Mouse (Mus musculus) lung, embryonic 15.5 days (tissue): ENCODE data around the gene Arhgdig. TPM values are rescaled to one million over a fixed set of nuclear protein-coding genes. Genes with fewer than 3 reads are reported as not detected.

Experiments
- ATAC-seq: fragments of 200-750 bp; cut with Nextera tagmentation; 2 replicates; pipeline ENCODE4 v1.8.0; 2017; ENCODE audit warnings: moderate number of reproducible peaks, borderline replicate concordance; ENCODE audit not compliant: low FRiP score, low TSS enrichment; ENCODE audit errors: extremely low read depth
- H3K27ac ChIP-seq: fragments of 300-500 bp; sonication (generic); 2 replicates; pipeline ENCODE4 v1.5.1; 2015; ENCODE audit warnings: moderate library complexity, mild to moderate bottlenecking, inconsistent platforms
- H3K27me3 ChIP-seq: fragments of 300-500 bp; sonication (generic); 2 replicates; pipeline ENCODE4 v1.6.1; 2015; ENCODE audit warnings: inconsistent platforms
- H3K36me3 ChIP-seq: fragments of 300-500 bp; sonication (generic); 2 replicates; pipeline ENCODE4 v1.6.1; 2015; ENCODE audit warnings: inconsistent platforms
- H3K4me1 ChIP-seq: fragments of 300-500 bp; sonication (generic); 2 replicates; pipeline ENCODE4 v1.6.1; 2015; ENCODE audit warnings: inconsistent platforms
- H3K4me2 ChIP-seq: fragments of 300-500 bp; sonication (generic); 2 replicates; pipeline ENCODE4 v1.6.1; 2015; ENCODE audit warnings: inconsistent platforms, mild to moderate bottlenecking, moderate library complexity
- H3K4me3 ChIP-seq: fragments of 300-500 bp; sonication (generic); 2 replicates; pipeline ENCODE4 v1.5.1; 2015; ENCODE audit warnings: mild to moderate bottlenecking, inconsistent platforms
- H3K9ac ChIP-seq: fragments of 300-500 bp; sonication (generic); 2 replicates; pipeline ENCODE4 v1.6.1; 2015; ENCODE audit warnings: inconsistent platforms
- H3K9me3 ChIP-seq: fragments of 300-500 bp; sonication (generic); 2 replicates; pipeline ENCODE4 v1.6.1; 2016; ENCODE audit warnings: inconsistent platforms
- WGBS: fragments of 180-500 bp; shearing (Covaris S2); methylation state at CpG from one replicate; pipeline ENCODE4 v1.1.7; 2015; 5-methylcytosine and 5-hydroxymethylcytosine counted together
- polyA plus RNA-seq: library from polyadenylated mRNA; unstranded; fragments of >200 nt; fragmentation: Nextera tagmentation; extraction: Ambion mirVana; gene quantifications from 2 replicates; pipeline ENCODE4 v1.2.1, GENCODE M21; 2015

The Arhgdig gene
- polyA plus RNA-seq, 1 experiment from 2014 or later = 13.1 TPM

- 62% methylated on average over 2 of the region's 2 CpGs for whole genome bisulfite sequencing
- no peak overlapping the region for H3K4me2 ChIP-seq
Observed at GRCm38 (mm10) chr17:26168039-26168438, 39.5 kb downstream of the Arhgdig start.

GRCm38 (mm10) chr17:26162736-26163135, 44.9 kb downstream of the Arhgdig start:
- Histone ChIP-seq H3K27ac (no peak overlapping the region), H3K4me3 (no peak overlapping the region), H3K4me2 (no peak overlapping the region), H3K36me3 (peaks cover 3% of the 10 kb centered on the region; the same call in 1 of the 2 replicates), H3K9me3 (no peaks in the 10 kb centered on the region), H3K4me1 (no peaks in the 10 kb centered on the region), H3K9ac (no peak overlapping the region), H3K27me3 (no peaks in the 10 kb centered on the region)
- 73% methylated on average over 1 of the region's 1 CpGs for WGBS
- no peak for ATAC-seq

More at GRCm38 (mm10) chr17:26168039-26168438, 39.5 kb downstream of the Arhgdig start:
- H3K4me1 ChIP-seq = no peaks in the 10 kb centered on the region
- peaks cover 3% of the 10 kb centered on the region; the same call in 1 of the 2 replicates for H3K36me3 ChIP-seq
- no peak overlapping the region for H3K9ac ChIP-seq
- no peaks in the 10 kb centered on the region for H3K9me3 ChIP-seq
- H3K4me3 ChIP-seq = no peak overlapping the region
- H3K27ac ChIP-seq = no peak overlapping the region
- no peak for ATAC-seq
- H3K27me3 ChIP-seq = no peaks in the 10 kb centered on the region

DNA sequence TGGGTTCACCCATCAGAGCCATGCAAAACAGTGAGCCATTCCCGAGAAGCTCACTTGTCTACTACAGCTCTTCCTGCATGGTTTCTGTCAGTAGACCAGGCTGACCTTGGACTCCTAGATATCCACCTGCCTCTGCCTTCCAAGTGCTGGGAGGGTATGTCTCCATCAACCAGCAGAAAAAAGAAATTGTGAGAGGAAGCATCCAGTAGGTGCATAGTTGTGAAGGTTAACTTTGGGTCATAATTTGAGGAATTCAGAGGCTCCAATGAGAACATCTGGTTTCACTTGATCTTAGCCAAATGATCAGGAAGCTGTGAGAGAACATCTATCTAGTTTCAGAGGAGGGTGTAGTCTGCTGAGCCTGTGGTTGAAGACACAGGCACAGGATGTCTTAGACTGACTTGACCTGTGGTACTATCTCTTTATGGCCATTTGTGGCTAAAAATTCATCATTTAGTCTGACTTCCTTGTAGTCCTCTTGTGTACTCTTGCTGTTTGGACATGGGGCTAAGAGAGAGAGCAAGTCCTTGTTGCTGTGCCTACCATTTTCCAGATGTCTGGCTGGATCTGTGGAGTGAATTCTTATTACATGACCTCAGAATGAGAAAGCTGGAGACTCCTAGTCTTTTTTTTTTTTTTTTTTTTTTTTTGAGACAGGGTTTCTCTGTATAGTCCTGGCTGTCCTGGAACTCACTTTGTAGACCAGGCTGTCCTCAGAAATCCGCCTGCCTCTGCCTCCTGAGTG, 55.5 kb downstream of the Arhgdig start:
- Histone ChIP-seq H3K27ac (no peak overlapping the region), H3K4me3 (no peak overlapping the region), H3K9ac (no peak overlapping the region), H3K36me3 (peaks cover 59% of the 10 kb centered on the region), H3K27me3 (no peaks in the 10 kb centered on the region), H3K4me1 (no peaks in the 10 kb centered on the region), H3K9me3 (no peaks in the 10 kb centered on the region), H3K4me2 (no peak overlapping the region)
- ATAC-seq = no peak
- 95% methylated on average over 2 of the region's 2 CpGs for WGBS

Other genes starting within 250 kb of the Arhgdig start
- gene Capn15, start 222.0 kb downstream of the Arhgdig start, polyA plus RNA-seq = 20.8 and 21.9 TPM in 2 replicates
- gene Rab11fip3, start 138.2 kb downstream of the Arhgdig start, polyA plus RNA-seq = 12.3 and 13.5 TPM in 2 replicates
- gene Decr2, start 117.4 kb downstream of the Arhgdig start, polyA plus RNA-seq = 32.3 and 34.0 TPM in 2 replicates
- 85.0 and 92.3 TPM in 2 replicates for gene Nme4, start 112.2 kb downstream of the Arhgdig start, polyA plus RNA-seq
- 1.9 and 2.7 TPM in 2 replicates for gene Tmem8, start 94.5 kb downstream of the Arhgdig start, polyA plus RNA-seq
- gene Mrpl28, start 84.3 kb downstream of the Arhgdig start, polyA plus RNA-seq = 209 and 210 TPM in 2 replicates
- gene Axin1, start 69.1 kb downstream of the Arhgdig start, polyA plus RNA-seq = 16.5 and 18.9 TPM in 2 replicates
- gene Pdia2, start 8.7 kb downstream of the Arhgdig start, polyA plus RNA-seq = 0.39 and 0.78 TPM in 2 replicates
- gene Rgs11, start 4.8 kb downstream of the Arhgdig start, polyA plus RNA-seq = 11.7 and 12.8 TPM in 2 replicates
- 44.4 and 44.7 TPM in 2 replicates for gene Fam234a, start 36.5 kb upstream of the Arhgdig start, polyA plus RNA-seq
- 88.3 and 90.1 TPM in 2 replicates for gene Luc7l, start 45.1 kb upstream of the Arhgdig start, polyA plus RNA-seq
- 1.8 and 2.0 TPM in 2 replicates for gene Neurl1b, start 207.0 kb upstream of the Arhgdig start, polyA plus RNA-seq